Mouse (Mus musculus): ENCODE data around the gene Tspan31. TPM values are rescaled to one million over a fixed set of nuclear protein-coding genes. Genes with fewer than 3 reads are reported as not detected.
"Not testable (repeated sequence)": the region's sequence is repeated elsewhere in the genome, so short reads cannot be mapped to it uniquely, and the experiment has no call there.

Gene Tspan31
- polyA plus RNA-seq, 1 experiment from 2014 or later: 158 TPM

DNA sequence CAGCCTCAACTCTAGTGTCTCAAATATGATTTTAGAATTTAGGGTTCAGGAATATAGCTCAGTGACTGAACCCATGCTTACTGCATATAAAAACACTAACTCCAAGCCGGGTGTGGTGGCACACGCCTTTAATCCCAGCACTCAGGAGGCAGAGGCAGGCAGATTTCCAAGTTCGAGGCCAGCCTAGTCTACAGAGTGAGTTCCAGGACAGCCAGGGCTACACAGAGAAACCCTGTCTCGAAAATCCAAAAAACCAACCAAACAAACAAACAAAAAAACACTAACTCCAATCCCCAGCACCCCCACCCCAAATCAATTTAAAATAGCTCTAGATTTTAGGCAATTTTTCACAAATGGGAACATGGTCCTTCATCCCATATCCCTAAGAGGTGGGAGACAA, 8.0 kb downstream of the Tspan31 start:
- not testable (repeated sequence) for H3K27ac ChIP-seq (ENCODE audit: low read length); ATAC-seq (ENCODE audit: insufficient read depth, low FRiP score); H3K9ac ChIP-seq (ENCODE audit: low read length); H3K4me3 ChIP-seq (replicated peaks; ENCODE audit: low read length); H3K9me3 ChIP-seq (replicated peaks; ENCODE audit: control insufficient read depth, low read length); H3K27me3 ChIP-seq (ENCODE audit: control insufficient read depth, insufficient read depth, low read length); H3K4me2 ChIP-seq (ENCODE audit: low read depth, low read length)
- Histone ChIP-seq H3K36me3 (ENCODE audit: control insufficient read depth, insufficient read depth, low read length) (peaks cover 27% of the 10 kb centered on the region), H3K4me1 (ENCODE audit: control insufficient read depth, insufficient read depth, low read length) (peaks cover 26% of the 10 kb centered on the region)
- WGBS: 92% methylated on average over 4 of the region's 4 CpGs

DNA sequence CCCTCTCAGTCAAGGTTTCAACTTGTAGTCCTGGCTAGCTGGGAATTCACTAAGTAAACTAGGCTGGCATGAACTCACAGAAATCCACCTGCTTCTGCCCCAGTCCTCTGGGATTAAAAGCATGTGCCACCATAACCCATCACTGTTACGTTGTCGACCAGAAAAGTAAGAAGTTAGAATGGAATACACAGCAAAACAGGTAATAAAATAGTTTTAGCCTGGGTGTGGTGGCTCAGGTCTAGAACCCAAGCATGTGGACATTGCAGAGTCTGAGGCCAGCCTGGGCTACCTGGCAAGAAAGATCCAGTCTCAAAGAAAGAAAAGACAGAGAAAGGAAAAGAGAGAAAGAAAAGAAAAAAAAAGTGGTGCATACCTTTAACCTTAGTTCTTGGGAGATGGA, 8.6 kb downstream of the Tspan31 start:
- no peaks in the 10 kb centered on the region for H3K9me3 ChIP-seq (replicated peaks; ENCODE audit: control insufficient read depth, low read length)
- no peak for ATAC-seq (ENCODE audit: insufficient read depth, low FRiP score)
- WGBS: 81% methylated on average over 2 of the region's 2 CpGs

GRCm38 (mm10) chr10:127061085-127061484, 9.0 kb downstream of the Tspan31 start:
- H3K9me3 ChIP-seq (replicated peaks; ENCODE audit: control insufficient read depth, low read length): no peaks in the 10 kb centered on the region
- WGBS: 49% methylated on average over 5 of the region's 5 CpGs
- ATAC-seq (ENCODE audit: insufficient read depth, low FRiP score): no peak
- H3K36me3 ChIP-seq (ENCODE audit: control insufficient read depth, insufficient read depth, low read length): peaks cover 19% of the 10 kb centered on the region
- no peak overlapping the region for H3K27ac ChIP-seq (ENCODE audit: low read length)
- peaks cover 26% of the 10 kb centered on the region for H3K4me1 ChIP-seq (ENCODE audit: control insufficient read depth, insufficient read depth, low read length)
- H3K4me2 ChIP-seq (ENCODE audit: low read depth, low read length): no peak overlapping the region
- no peak overlapping the region for H3K4me3 ChIP-seq (replicated peaks; ENCODE audit: low read length)
- H3K9ac ChIP-seq (ENCODE audit: low read length): no peak overlapping the region
- H3K27me3 ChIP-seq (ENCODE audit: control insufficient read depth, insufficient read depth, low read length): no peaks in the 10 kb centered on the region

More for the DNA sequence above, 8.6 kb downstream of the Tspan31 start:
- Histone ChIP-seq H3K4me2 (ENCODE audit: low read depth, low read length) (no peak overlapping the region), H3K27ac (ENCODE audit: low read length) (no peak overlapping the region), H3K36me3 (ENCODE audit: control insufficient read depth, insufficient read depth, low read length) (peaks cover 23% of the 10 kb centered on the region), H3K9ac (ENCODE audit: low read length) (no peak overlapping the region), H3K27me3 (ENCODE audit: control insufficient read depth, insufficient read depth, low read length) (no peaks in the 10 kb centered on the region), H3K4me3 (replicated peaks; ENCODE audit: low read length) (no peak overlapping the region), H3K4me1 (ENCODE audit: control insufficient read depth, insufficient read depth, low read length) (peaks cover 26% of the 10 kb centered on the region)

DNA sequence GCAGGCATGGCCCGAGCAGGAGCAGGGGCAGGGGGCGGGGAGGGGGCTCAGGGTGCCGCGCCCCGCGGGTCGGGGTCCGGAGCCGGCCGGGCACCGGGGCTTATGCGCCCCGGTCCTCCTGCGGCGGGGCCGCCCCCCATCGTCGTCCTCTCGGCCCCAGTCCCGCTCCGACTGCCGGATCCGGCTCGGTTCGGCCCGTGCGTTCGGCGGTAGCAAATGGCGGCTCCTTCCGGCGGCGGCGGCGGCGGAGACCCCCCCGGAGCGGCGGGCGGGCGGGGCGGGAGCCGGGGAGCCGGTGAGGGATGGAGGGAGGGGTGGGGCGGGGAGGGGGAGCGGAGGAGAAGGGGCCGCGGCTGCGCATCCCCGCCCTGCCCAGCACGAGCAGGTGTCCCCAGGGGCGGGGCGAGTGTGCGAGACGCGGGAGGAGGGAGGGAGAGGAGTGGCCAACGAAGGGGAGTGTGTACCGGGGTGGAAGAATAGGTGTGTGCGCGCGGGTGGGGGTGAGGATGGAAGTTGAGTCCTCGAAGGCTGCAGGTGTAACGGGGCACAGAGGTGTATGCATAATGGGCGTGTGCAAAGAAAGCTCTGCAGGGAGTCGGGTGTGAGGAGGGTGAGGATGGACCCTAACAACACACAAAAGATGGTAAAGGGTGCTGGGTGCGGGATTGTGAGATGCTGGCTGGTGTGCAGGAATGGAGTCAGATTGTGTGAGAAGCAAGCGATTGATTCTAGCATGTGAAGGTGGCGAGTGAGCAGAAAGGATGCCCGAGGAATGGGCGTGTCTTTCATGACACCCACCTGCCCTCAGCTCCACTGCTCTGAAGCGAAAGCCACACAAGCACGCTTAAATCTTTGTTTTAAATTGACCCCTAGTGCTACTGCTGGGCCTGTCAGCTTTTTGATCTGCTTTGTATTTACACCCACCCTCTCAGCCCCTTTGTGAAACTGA, 9.8 kb downstream of the Tspan31 start, which contains the start of gene March9:
Gene March9, minus strand, starts transcription at position 217 of the 949 bp plus-strand sequence.
- Histone ChIP-seq H3K4me2 (ENCODE audit: low read depth, low read length) (peak within 1 kb of the TSS; percentile 96), H3K36me3 (ENCODE audit: control insufficient read depth, insufficient read depth, low read length) (peaks cover 10% of the 10 kb centered on the region; the same call in 1 of the 2 replicates), H3K9me3 (replicated peaks; ENCODE audit: control insufficient read depth, low read length) (no peaks in the 10 kb centered on the region), H3K27ac (ENCODE audit: low read length) (peak within 1 kb of the TSS; percentile 60), H3K27me3 (ENCODE audit: control insufficient read depth, insufficient read depth, low read length) (no peaks in the 10 kb centered on the region), H3K4me1 (ENCODE audit: control insufficient read depth, insufficient read depth, low read length) (peaks cover 23% of the 10 kb centered on the region), H3K4me3 (replicated peaks; ENCODE audit: low read length) (peak within 1 kb of the TSS; percentile 75), H3K9ac (ENCODE audit: low read length) (peak within 1 kb of the TSS; percentile 89)
- peak; percentile 57 for ATAC-seq (ENCODE audit: insufficient read depth, low FRiP score)
- WGBS: 1% methylated on average over 48 of the region's 72 CpGs

DNA sequence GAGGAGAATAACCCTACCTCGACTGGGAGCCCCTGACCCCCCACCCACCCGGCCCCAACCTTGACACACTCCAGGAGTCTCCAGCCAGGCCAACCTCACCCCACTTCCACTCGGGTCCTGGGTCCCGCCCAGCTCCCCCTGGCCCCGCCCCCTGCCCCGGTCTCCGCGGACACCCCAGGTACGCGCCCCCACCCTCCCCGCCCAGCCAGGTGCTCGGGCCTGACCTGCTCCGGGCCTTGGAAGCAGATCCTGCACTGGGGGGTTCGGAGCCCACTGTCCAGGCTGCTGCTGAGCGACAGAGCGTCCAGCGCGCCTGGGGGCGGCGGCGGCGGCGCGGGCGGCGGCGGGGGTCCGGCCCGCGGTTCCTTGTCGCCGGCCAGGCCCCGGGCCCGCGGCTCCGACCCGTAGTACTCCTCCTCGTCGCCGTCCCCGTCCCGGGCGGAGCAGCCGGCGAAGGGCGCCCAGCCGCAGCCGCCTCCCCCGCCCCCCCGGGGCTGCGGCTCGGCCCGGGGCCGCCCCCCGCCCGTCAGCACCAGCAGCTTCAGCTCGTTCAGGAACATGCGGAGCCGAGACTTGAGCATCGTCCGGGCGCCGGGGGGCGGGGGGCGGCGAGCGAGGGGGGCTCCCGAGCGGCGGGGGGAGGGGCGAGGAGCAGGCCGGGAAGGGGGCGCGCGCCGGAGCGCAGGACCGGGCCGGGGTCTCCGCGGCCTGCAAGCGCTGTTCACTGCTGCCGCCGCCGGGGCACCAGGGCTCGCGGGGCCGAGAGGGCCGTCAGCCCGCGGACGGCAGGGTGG, 10.7 kb downstream of the Tspan31 start:
- H3K4me2 ChIP-seq (ENCODE audit: low read depth, low read length): peak overlapping the region; percentile 96
- peaks cover 5% of the 10 kb centered on the region; the same call in 1 of the 2 replicates for H3K36me3 ChIP-seq (ENCODE audit: control insufficient read depth, insufficient read depth, low read length)
- H3K4me3 ChIP-seq (replicated peaks; ENCODE audit: low read length): peak overlapping the region; percentile 75
- H3K9ac ChIP-seq (ENCODE audit: low read length): peak overlapping the region; percentile 89
- no peaks in the 10 kb centered on the region for H3K27me3 ChIP-seq (ENCODE audit: control insufficient read depth, insufficient read depth, low read length)
- under 1% methylated on average over 80 of the region's 92 CpGs for WGBS
- peaks cover 15% of the 10 kb centered on the region for H3K4me1 ChIP-seq (ENCODE audit: control insufficient read depth, insufficient read depth, low read length)
- peak overlapping the region; percentile 60 for H3K27ac ChIP-seq (ENCODE audit: low read length)
- no peaks in the 10 kb centered on the region for H3K9me3 ChIP-seq (replicated peaks; ENCODE audit: control insufficient read depth, low read length)
- no peak for ATAC-seq (ENCODE audit: insufficient read depth, low FRiP score)

DNA sequence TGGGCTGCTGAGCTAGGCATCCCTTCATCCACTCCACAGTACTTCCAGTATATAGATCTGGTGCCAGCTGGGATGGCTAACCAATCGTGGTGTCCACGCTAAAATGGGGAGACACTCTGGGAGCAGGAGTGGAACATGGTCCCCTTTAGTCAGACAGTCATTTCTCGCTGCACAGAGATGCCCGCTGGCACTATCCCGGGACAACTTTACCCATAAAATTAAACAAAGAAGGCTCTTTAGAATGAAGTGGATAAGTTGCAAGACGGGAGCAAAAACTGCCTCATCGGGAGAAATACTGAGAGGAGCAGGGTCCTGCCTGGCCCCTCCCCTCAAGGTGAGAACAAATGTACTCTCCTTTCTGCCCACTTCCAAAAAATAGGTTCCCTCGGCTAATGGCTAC, 11.4 kb downstream of the Tspan31 start:
- H3K4me3 ChIP-seq (replicated peaks; ENCODE audit: low read length): peak overlapping the region; percentile 75
- H3K27me3 ChIP-seq (ENCODE audit: control insufficient read depth, insufficient read depth, low read length): no peaks in the 10 kb centered on the region
- peak overlapping the region; percentile 89 for H3K9ac ChIP-seq (ENCODE audit: low read length)
- H3K9me3 ChIP-seq (replicated peaks; ENCODE audit: control insufficient read depth, low read length): no peaks in the 10 kb centered on the region
- H3K4me1 ChIP-seq (ENCODE audit: control insufficient read depth, insufficient read depth, low read length): peaks cover 15% of the 10 kb centered on the region
- peak overlapping the region; percentile 96 for H3K4me2 ChIP-seq (ENCODE audit: low read depth, low read length)
- no peak for ATAC-seq (ENCODE audit: insufficient read depth, low FRiP score)
- no peak overlapping the region for H3K27ac ChIP-seq (ENCODE audit: low read length)
- 6% methylated on average over 8 of the region's 8 CpGs for WGBS
- H3K36me3 ChIP-seq (ENCODE audit: control insufficient read depth, insufficient read depth, low read length): peaks cover 5% of the 10 kb centered on the region; the same call in 1 of the 2 replicates

GRCm38 (mm10) chr10:127058161-127058560, 11.9 kb downstream of the Tspan31 start:
- Histone ChIP-seq H3K9me3 (replicated peaks; ENCODE audit: control insufficient read depth, low read length) (no peaks in the 10 kb centered on the region), H3K4me2 (ENCODE audit: low read depth, low read length) (peak overlapping the region; percentile 96), H3K9ac (ENCODE audit: low read length) (peak overlapping the region; percentile 89; the same call in 1 of the 2 replicates), H3K27ac (ENCODE audit: low read length) (no peak overlapping the region), H3K4me1 (ENCODE audit: control insufficient read depth, insufficient read depth, low read length) (peaks cover 15% of the 10 kb centered on the region), H3K36me3 (ENCODE audit: control insufficient read depth, insufficient read depth, low read length) (peaks cover 5% of the 10 kb centered on the region; the same call in 1 of the 2 replicates), H3K27me3 (ENCODE audit: control insufficient read depth, insufficient read depth, low read length) (no peaks in the 10 kb centered on the region), H3K4me3 (replicated peaks; ENCODE audit: low read length) (peak overlapping the region; percentile 75; the same call in 1 of the 2 replicates)
- ATAC-seq (ENCODE audit: insufficient read depth, low FRiP score): no peak
- WGBS: 2% methylated on average over 9 of the region's 9 CpGs

GRCm38 (mm10) chr10:127056490-127056889, 13.6 kb downstream of the Tspan31 start:
- peaks cover 15% of the 10 kb centered on the region for H3K4me1 ChIP-seq (ENCODE audit: control insufficient read depth, insufficient read depth, low read length)

More at GRCm38 (mm10) chr10:127056490-127056889, 13.6 kb downstream of the Tspan31 start:
- Histone ChIP-seq H3K27ac (ENCODE audit: low read length) (no peak overlapping the region), H3K4me3 (replicated peaks; ENCODE audit: low read length) (no peak overlapping the region), H3K4me2 (ENCODE audit: low read depth, low read length) (no peak overlapping the region), H3K9me3 (replicated peaks; ENCODE audit: control insufficient read depth, low read length) (no peaks in the 10 kb centered on the region), H3K27me3 (ENCODE audit: control insufficient read depth, insufficient read depth, low read length) (peaks cover 5% of the 10 kb centered on the region; the same call in 1 of the 2 replicates), H3K9ac (ENCODE audit: low read length) (no peak overlapping the region), H3K36me3 (ENCODE audit: control insufficient read depth, insufficient read depth, low read length) (peaks cover 5% of the 10 kb centered on the region; the same call in 1 of the 2 replicates)
- no peak for ATAC-seq (ENCODE audit: insufficient read depth, low FRiP score)
- 80% methylated on average over 20 of the region's 20 CpGs for WGBS

Measured in stomach, embryonic 16.5 days (tissue).